Mouse (Mus musculus): ENCODE results near the gene U2af2. TPM values are rescaled to one million over a fixed set of nuclear protein-coding genes. Genes with fewer than 3 reads are reported as not detected.

U2af2 gene
- polyA plus RNA-seq, 1 experiment from 2014 or later = 222 TPM

DNA sequence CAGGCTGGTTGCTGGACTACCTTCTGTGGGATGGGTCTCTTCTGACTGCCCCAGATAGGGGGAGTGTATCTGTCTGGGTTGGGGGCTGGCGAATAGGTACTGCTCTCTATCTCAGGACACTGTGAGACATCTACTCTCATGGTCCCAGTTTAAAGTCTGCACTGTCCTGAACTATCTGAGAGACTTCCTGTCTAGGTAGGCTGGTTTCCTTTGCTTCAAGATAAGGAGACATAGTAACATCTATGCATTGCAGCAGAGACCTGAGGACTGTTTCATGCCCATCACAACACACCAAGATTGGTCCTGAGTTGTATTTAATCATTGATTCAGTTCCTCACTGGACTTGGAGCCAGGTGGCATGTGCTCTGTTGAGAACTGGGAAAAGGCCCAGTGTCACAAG lies 23.6 kb downstream of the U2af2 start:
- WGBS = 88% methylated on average over 1 of the region's 1 CpGs
- Histone ChIP-seq H3K4me3 (ENCODE audit: low read depth, low read length) (no peak overlapping the region), H3K9ac (ENCODE audit: low read length) (no peak overlapping the region), H3K36me3 (ENCODE audit: control insufficient read depth, insufficient read depth, low read length) (peaks cover 2% of the 10 kb centered on the region; the same call in 1 of the 2 replicates), H3K9me3 (ENCODE audit: control insufficient read depth, low read length) (no peaks in the 10 kb centered on the region), H3K27ac (ENCODE audit: low read depth, low read length) (no peak overlapping the region), H3K4me2 (ENCODE audit: low read depth, low read length, severe bottlenecking) (no peak overlapping the region), H3K27me3 (ENCODE audit: control insufficient read depth, insufficient read depth, low read length) (no peaks in the 10 kb centered on the region), H3K4me1 (replicated peaks; ENCODE audit: control insufficient read depth, insufficient read depth, low read length) (no peaks in the 10 kb centered on the region)
- no peak for ATAC-seq (replicated peaks; ENCODE audit: low FRiP score)
- DNase-seq (ENCODE audit: low spot score) = no peak

DNA sequence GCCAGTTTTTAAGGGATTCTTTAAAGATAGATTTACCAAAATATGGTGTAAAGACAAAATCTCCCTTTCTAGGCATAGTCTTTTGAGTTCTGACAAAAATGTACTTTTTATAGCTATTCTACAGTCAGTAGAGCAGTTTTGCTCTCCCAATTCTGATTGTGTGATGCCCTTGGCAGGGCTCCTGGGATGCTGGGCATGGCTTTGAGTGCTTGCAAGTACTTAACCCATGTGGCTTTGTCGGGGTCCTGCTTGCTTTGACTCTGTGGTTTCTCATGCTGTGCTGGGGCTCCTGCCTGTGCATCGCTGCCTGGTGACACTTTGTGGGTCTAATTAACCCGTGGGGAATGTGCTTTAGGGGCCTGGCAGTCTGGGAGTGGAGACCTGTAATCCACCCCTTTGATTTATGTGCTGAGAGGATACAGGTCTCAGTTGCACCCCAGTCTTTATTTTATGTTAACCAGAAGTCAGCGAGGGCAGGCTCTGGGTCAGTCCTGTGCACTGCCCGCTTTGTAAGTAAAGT lies 25.0 kb downstream of the U2af2 start:
- DNase-seq (ENCODE audit: low spot score) = no peak
- Histone ChIP-seq H3K27ac (ENCODE audit: low read depth, low read length) (no peak overlapping the region), H3K36me3 (ENCODE audit: control insufficient read depth, insufficient read depth, low read length) (peaks cover 2% of the 10 kb centered on the region; the same call in 1 of the 2 replicates), H3K4me2 (ENCODE audit: low read depth, low read length, severe bottlenecking) (no peak overlapping the region), H3K27me3 (ENCODE audit: control insufficient read depth, insufficient read depth, low read length) (no peaks in the 10 kb centered on the region), H3K9me3 (ENCODE audit: control insufficient read depth, low read length) (no peaks in the 10 kb centered on the region), H3K4me3 (ENCODE audit: low read depth, low read length) (no peak overlapping the region), H3K4me1 (replicated peaks; ENCODE audit: control insufficient read depth, insufficient read depth, low read length) (no peaks in the 10 kb centered on the region), H3K9ac (ENCODE audit: low read length) (no peak overlapping the region)
- 85% methylated on average over 5 of the region's 5 CpGs for WGBS
- no peak for ATAC-seq (replicated peaks; ENCODE audit: low FRiP score)

DNA sequence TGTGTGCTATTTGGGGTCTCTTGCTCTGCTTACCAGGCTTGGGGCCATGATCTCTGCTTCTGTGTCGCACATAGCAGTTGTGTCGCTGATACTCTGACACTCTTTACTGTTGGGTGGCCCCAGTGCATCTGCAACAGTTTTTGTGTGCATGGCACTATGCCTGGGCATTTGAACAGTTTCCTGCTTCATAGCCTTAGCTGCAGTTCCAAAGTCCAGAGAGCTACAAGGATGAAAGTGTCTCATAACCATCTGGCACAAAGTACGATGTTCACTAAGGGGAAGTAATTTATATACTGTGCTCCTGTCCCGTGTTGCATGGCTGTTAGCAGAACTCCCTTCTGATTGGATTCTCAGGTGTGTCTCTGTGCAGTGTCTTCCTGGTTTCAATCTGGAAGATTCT lies 25.9 kb downstream of the U2af2 start:
- H3K4me1 ChIP-seq (replicated peaks; ENCODE audit: control insufficient read depth, insufficient read depth, low read length) = no peaks in the 10 kb centered on the region
- WGBS = 89% methylated on average over 4 of the region's 4 CpGs
- ATAC-seq (replicated peaks; ENCODE audit: low FRiP score) (no peak), DNase-seq (ENCODE audit: low spot score) (no peak)
- peaks cover 4% of the 10 kb centered on the region for H3K36me3 ChIP-seq (ENCODE audit: control insufficient read depth, insufficient read depth, low read length)
- H3K27me3 ChIP-seq (ENCODE audit: control insufficient read depth, insufficient read depth, low read length) = no peaks in the 10 kb centered on the region
- no peak overlapping the region for H3K4me2 ChIP-seq (ENCODE audit: low read depth, low read length, severe bottlenecking)
- H3K27ac ChIP-seq (ENCODE audit: low read depth, low read length) = no peak overlapping the region
- no peak overlapping the region for H3K4me3 ChIP-seq (ENCODE audit: low read depth, low read length)
- no peaks in the 10 kb centered on the region for H3K9me3 ChIP-seq (ENCODE audit: control insufficient read depth, low read length)
- H3K9ac ChIP-seq (ENCODE audit: low read length) = no peak overlapping the region

DNA sequence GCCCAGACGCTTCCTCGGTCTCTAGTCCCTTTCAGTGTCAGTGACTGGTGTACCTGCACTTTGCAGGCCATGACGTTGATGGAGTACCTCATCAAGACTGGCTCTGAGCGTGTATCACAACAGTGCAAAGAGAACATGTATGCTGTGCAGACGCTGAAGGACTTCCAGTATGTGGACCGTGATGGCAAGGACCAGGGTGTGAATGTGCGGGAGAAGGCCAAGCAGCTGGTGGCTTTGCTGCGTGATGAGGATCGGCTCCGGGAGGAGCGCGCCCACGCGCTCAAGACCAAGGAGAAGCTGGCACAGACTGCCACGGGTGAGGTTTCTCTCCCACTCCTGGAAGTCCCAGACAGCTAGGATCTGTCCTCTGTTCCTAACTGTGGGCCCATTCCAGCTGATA lies 27.9 kb downstream of the U2af2 start:
- H3K36me3 ChIP-seq (ENCODE audit: control insufficient read depth, insufficient read depth, low read length) = peaks cover 6% of the 10 kb centered on the region
- DNase-seq (ENCODE audit: low spot score) (no peak), ATAC-seq (replicated peaks; ENCODE audit: low FRiP score) (no peak)
- H3K9ac ChIP-seq (ENCODE audit: low read length) = no peak overlapping the region
- H3K9me3 ChIP-seq (ENCODE audit: control insufficient read depth, low read length) = no peaks in the 10 kb centered on the region
- no peak overlapping the region for H3K4me2 ChIP-seq (ENCODE audit: low read depth, low read length, severe bottlenecking)
- 96% methylated on average over 15 of the region's 15 CpGs for WGBS
- no peak overlapping the region for H3K27ac ChIP-seq (ENCODE audit: low read depth, low read length)
- H3K27me3 ChIP-seq (ENCODE audit: control insufficient read depth, insufficient read depth, low read length) = no peaks in the 10 kb centered on the region
- no peak overlapping the region for H3K4me3 ChIP-seq (ENCODE audit: low read depth, low read length)
- H3K4me1 ChIP-seq (replicated peaks; ENCODE audit: control insufficient read depth, insufficient read depth, low read length) = no peaks in the 10 kb centered on the region

DNA sequence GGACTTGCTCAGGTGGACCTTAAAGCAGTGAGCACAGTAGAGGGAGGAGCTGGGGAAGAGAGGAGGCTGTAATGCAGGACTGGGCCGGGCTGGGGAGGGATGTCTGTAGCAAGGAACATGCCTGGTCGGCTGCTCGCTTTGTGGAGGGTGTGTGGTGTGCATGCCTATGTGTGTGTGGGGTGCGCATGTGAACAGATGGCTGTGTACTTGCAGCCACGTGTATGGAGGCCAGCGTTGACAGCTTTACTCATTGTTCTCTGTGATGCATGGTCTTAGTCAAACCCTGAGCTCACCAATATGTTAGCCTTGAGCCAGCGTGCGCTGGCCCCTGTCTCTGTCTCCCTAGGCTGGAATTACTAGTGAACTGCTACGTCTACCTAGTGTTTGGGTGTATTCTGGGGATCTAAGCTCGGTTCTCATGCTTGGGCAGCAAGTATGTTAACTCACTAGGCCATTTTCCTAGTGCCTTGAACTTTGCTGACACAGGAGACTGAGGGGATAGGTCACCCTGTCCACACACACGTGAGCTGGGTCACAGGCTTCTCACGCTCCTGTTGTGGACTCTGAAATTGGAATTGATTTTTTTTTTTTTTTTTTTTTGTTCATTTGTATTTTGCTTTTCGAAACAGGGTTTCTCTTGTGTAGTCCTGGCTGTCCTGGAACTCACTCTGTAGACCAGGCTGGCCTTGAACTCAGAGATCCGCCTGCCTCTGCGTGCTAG lies 29.2 kb downstream of the U2af2 start:
- H3K4me1 ChIP-seq (replicated peaks; ENCODE audit: control insufficient read depth, insufficient read depth, low read length) = no peaks in the 10 kb centered on the region
- H3K9ac ChIP-seq (ENCODE audit: low read length) = no peak overlapping the region
- no peaks in the 10 kb centered on the region for H3K27me3 ChIP-seq (ENCODE audit: control insufficient read depth, insufficient read depth, low read length)
- H3K36me3 ChIP-seq (ENCODE audit: control insufficient read depth, insufficient read depth, low read length) = peaks cover 15% of the 10 kb centered on the region
- H3K9me3 ChIP-seq (ENCODE audit: control insufficient read depth, low read length) = no peaks in the 10 kb centered on the region
- ATAC-seq (replicated peaks; ENCODE audit: low FRiP score) = no peak
- H3K27ac ChIP-seq (ENCODE audit: low read depth, low read length) = no peak overlapping the region
- H3K4me3 ChIP-seq (ENCODE audit: low read depth, low read length) = no peak overlapping the region
- H3K4me2 ChIP-seq (ENCODE audit: low read depth, low read length, severe bottlenecking) = no peak overlapping the region
- WGBS = 94% methylated on average over 15 of the region's 15 CpGs
- DNase-seq (ENCODE audit: low spot score) = no peak

DNA sequence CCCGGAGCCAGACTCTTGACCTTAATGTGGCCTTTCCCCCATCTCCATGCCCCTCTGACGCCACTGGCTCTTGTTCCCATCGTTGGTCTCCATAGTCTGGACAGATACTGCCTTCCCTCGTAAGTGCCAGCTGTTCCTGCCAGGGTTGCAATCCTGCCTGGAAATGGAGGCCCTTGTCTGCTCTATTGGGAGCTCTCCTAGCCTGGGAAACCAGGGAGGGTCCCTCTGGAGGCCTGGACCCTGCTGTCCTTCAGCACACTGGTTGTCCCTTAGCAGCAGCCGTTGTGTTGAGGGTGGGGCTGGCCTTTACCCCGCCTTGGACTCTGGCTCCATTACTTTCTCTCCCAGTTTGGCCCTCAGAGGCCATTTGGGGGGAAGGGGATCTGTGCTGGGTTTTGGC lies 30.4 kb downstream of the U2af2 start:
- Histone ChIP-seq H3K36me3 (ENCODE audit: control insufficient read depth, insufficient read depth, low read length) (peaks cover 15% of the 10 kb centered on the region), H3K27me3 (ENCODE audit: control insufficient read depth, insufficient read depth, low read length) (no peaks in the 10 kb centered on the region), H3K4me3 (ENCODE audit: low read depth, low read length) (no peak overlapping the region), H3K4me1 (replicated peaks; ENCODE audit: control insufficient read depth, insufficient read depth, low read length) (no peaks in the 10 kb centered on the region), H3K27ac (ENCODE audit: low read depth, low read length) (no peak overlapping the region), H3K9me3 (ENCODE audit: control insufficient read depth, low read length) (no peaks in the 10 kb centered on the region), H3K4me2 (ENCODE audit: low read depth, low read length, severe bottlenecking) (no peak overlapping the region), H3K9ac (ENCODE audit: low read length) (no peak overlapping the region)
- DNase-seq (ENCODE audit: low spot score) (no peak), ATAC-seq (replicated peaks; ENCODE audit: low FRiP score) (no peak)
- WGBS = 90% methylated on average over 6 of the region's 6 CpGs

DNA sequence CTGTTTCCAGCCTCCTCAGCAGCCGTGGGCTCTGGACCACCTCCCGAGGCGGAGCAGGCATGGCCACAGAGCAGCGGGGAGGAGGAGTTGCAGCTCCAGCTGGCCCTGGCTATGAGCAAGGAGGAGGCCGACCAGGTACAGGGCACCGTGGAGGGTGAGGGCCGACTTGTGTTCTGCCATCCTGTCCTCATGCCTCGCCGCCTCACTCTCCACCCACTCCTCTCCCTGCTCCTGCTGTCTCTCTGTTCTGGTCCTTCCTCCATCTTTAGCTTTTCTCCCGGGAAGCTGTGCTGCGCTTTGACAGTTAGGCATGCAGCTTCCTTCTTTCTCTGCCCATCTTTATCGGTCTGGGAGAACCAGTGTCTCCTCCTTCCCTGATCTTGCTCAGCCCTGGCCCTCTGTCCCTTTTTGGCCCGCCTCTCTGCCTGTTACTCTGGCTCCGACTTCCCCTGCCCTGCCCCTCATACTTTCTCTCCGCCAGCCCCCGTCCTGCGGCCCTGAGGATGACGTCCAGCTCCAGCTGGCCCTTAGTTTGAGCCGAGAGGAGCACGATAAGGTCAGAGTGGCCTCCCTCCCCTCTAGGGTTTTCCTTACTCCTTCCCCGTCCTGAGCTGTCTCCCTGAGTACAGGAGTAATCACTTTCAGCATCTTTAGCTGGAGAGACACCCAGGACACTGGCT lies 31.0 kb downstream of the U2af2 start:
- Histone ChIP-seq H3K36me3 (ENCODE audit: control insufficient read depth, insufficient read depth, low read length) (peaks cover 15% of the 10 kb centered on the region), H3K4me3 (ENCODE audit: low read depth, low read length) (no peak overlapping the region), H3K27me3 (ENCODE audit: control insufficient read depth, insufficient read depth, low read length) (no peaks in the 10 kb centered on the region), H3K9me3 (ENCODE audit: control insufficient read depth, low read length) (no peaks in the 10 kb centered on the region), H3K4me1 (replicated peaks; ENCODE audit: control insufficient read depth, insufficient read depth, low read length) (no peaks in the 10 kb centered on the region), H3K27ac (ENCODE audit: low read depth, low read length) (no peak overlapping the region), H3K9ac (ENCODE audit: low read length) (no peak overlapping the region), H3K4me2 (ENCODE audit: low read depth, low read length, severe bottlenecking) (no peak overlapping the region)
- DNase-seq (ENCODE audit: low spot score) (no peak), ATAC-seq (replicated peaks; ENCODE audit: low FRiP score) (no peak)
- WGBS = 86% methylated on average over 21 of the region's 21 CpGs

DNA sequence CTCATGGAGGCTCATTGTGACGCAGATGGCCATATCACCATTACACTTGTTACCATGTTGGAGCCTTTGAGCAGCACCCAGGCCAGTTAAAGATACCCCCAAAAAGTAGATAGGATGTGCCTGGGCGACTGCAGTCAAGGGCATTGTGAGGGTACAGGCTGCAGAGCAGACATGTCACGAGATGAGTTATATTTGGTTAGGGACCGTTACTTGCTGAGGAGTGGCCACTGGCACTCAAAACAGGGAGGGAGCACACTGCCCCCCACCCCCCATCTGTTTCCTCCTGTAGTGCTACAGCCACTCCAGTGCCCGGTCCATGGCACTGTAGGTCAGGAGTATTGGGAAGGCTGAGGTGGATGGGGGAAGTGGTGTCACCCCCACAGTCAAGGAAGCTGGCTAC lies 36.8 kb downstream of the U2af2 start:
- H3K9ac ChIP-seq (ENCODE audit: low read length) = no peak overlapping the region
- no peak overlapping the region for H3K27ac ChIP-seq (ENCODE audit: low read depth, low read length)
- ATAC-seq (replicated peaks; ENCODE audit: low FRiP score) (no peak), DNase-seq (ENCODE audit: low spot score) (no peak)
- H3K4me1 ChIP-seq (replicated peaks; ENCODE audit: control insufficient read depth, insufficient read depth, low read length) = no peaks in the 10 kb centered on the region
- no peaks in the 10 kb centered on the region for H3K9me3 ChIP-seq (ENCODE audit: control insufficient read depth, low read length)
- H3K4me3 ChIP-seq (ENCODE audit: low read depth, low read length) = no peak overlapping the region
- H3K27me3 ChIP-seq (ENCODE audit: control insufficient read depth, insufficient read depth, low read length) = no peaks in the 10 kb centered on the region
- no peak overlapping the region for H3K4me2 ChIP-seq (ENCODE audit: low read depth, low read length, severe bottlenecking)
- WGBS = 96% methylated on average over 5 of the region's 5 CpGs
- H3K36me3 ChIP-seq (ENCODE audit: control insufficient read depth, insufficient read depth, low read length) = peaks cover 18% of the 10 kb centered on the region; the same call in 1 of the 2 replicates

Data from forebrain, embryonic 11.5 days (tissue).